Mouse (Mus musculus) macrophage (primary cell): ENCODE results near the gene Pemt. TPM values are rescaled to one million over a fixed set of nuclear protein-coding genes. Genes with fewer than 3 reads are reported as not detected.

ENCODE experiments used
- H3K27ac ChIP-seq: fragments of 350-480 bp; formaldehyde crosslinking; 2 replicates; pipeline ENCODE4 v1.9.0; 2021
- H3K36me3 ChIP-seq: fragments of 350-480 bp; formaldehyde crosslinking; 2 replicates; pipeline ENCODE4 v1.9.0; 2021; ENCODE audit errors: inconsistent target
- H3K4me3 ChIP-seq: fragments of 350-480 bp; formaldehyde crosslinking; 2 replicates; pipeline ENCODE4 v1.9.0; 2021; ENCODE audit errors: inconsistent target
- H3K79me2 ChIP-seq: fragments of 350-480 bp; formaldehyde crosslinking; 2 replicates; pipeline ENCODE4 v1.9.0; 2021; ENCODE audit errors: inconsistent target
- WGBS: methylation state at CpG from one replicate; pipeline ENCODE4 v1.1.7; 2026; ENCODE audit warnings: inconsistent platforms; ENCODE audit not compliant: missing documents; 5-methylcytosine and 5-hydroxymethylcytosine counted together
- polyA plus RNA-seq: library from polyadenylated mRNA; stranded (reverse); fragments of 250-400 nt; gene quantifications from 3 replicates; pipeline ENCODE4 v1.2.4, GENCODE M21; 2018; ENCODE audit warnings: inconsistent platforms

Gene Pemt
- polyA plus RNA-seq, 1 experiment from 2014 or later: 0.36 TPM

DNA sequence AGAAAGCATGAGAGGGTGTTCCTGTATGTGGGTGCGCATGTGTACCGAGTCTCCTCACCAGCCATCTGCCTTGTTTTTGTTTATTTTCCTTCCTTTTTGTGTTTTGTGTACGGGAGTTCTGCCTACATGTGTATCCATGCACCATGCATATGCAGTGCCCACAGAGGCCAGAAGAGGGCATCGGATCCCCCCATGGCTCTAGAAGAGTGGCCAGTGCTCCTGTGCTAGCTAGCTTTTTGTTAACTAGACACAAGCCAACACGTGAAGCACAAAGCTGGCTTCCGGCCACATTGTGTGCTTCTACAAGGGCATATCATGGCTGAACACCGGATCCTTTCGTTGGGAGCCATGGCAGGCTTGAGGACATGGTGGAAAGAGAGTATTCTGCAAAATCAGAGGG is 24.3 kb upstream of the Pemt start:
- Histone ChIP-seq H3K27ac (no peak overlapping the region), H3K79me2 (no peaks in the 10 kb centered on the region), H3K36me3 (no peaks in the 10 kb centered on the region), H3K4me3 (no peak overlapping the region)
- 42% methylated on average over 8 of the region's 8 CpGs for WGBS

DNA sequence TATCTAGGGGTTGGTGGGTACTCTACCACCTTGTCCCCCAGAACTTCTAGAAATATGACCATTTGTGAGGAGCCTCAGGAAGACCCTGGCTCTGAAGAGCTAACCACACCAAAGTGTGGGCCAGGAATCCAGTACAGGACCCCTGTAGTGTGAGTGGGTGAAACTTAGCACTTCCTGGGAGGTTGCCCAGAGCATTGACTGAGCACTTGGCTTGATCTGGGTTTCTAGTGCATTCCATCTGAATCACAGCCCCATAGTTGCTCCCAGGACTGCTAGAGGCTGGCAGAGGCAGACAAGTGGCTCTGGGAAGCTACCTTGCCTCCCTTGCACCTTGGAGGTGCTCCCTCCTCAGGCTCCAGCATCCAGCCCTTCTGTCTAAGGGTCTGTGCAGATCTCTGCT is 22.3 kb upstream of the Pemt start:
- no peaks in the 10 kb centered on the region for H3K36me3 ChIP-seq
- H3K79me2 ChIP-seq: no peaks in the 10 kb centered on the region
- no peak overlapping the region for H3K4me3 ChIP-seq
- H3K27ac ChIP-seq: no peak overlapping the region

DNA sequence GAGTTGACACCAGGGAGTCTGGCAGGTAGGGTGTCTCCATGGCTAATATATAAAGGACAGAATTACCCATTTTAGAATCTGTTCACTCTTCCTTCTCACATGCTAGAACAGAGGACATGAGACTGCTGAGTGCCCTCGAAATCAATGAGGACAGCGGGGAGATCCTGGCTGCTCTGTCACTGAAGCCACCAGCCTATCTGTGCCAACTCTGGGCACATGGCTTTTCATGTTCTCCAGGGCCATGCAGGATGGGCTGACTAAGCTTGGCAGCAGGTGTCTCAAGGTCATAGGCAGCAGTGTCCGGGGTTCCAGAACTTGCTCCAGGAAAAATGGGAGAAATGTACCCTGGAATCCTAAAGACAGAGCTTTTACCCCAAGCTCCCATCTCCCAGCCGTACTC is 21.4 kb upstream of the Pemt start:
- H3K79me2 ChIP-seq: no peaks in the 10 kb centered on the region
- WGBS: 97% methylated on average over 4 of the region's 4 CpGs
- no peaks in the 10 kb centered on the region for H3K36me3 ChIP-seq
- no peak overlapping the region for H3K27ac ChIP-seq
- H3K4me3 ChIP-seq: no peak overlapping the region

- Histone ChIP-seq H3K79me2 (no peaks in the 10 kb centered on the region), H3K27ac (no peak overlapping the region)
- 80% methylated on average over 1 of the region's 1 CpGs for WGBS
These were observed 19.0 kb upstream of the Pemt start for GRCm38 (mm10) chr11:60065267-60065666.

DNA sequence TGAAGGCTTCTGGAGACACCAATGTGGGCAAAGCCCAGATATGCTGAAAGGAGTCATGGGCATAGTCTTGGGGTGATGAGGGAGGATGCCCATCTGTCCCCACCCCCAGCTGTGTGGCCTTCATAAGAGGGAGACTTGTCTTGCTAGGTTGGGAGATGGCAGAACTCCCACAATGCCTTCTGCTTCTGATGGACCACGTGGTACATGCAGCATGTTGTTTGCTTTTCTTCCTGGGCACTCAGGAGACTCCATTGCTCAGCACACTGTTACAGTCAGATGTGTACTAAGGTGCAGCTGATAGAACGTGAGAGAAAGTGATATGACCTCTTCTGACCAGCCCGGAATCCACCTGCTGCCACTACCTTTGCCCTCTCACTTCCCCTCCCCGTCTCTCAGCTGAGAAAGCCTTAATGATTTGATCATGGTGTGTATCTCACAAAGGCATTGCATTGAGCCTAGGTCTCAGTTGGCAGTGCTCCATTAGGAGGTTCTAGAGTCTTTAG is 15.3 kb upstream of the Pemt start:
- Histone ChIP-seq H3K36me3 (no peaks in the 10 kb centered on the region), H3K4me3 (no peak overlapping the region), H3K79me2 (no peaks in the 10 kb centered on the region), H3K27ac (no peak overlapping the region)
- 94% methylated on average over 4 of the region's 4 CpGs for WGBS

More at GRCm38 (mm10) chr11:60065267-60065666, 19.0 kb upstream of the Pemt start:
- Histone ChIP-seq H3K4me3 (no peak overlapping the region), H3K36me3 (no peaks in the 10 kb centered on the region)

- Histone ChIP-seq H3K27ac (no peak overlapping the region), H3K79me2 (no peaks in the 10 kb centered on the region), H3K36me3 (no peaks in the 10 kb centered on the region), H3K4me3 (no peak overlapping the region)
- WGBS: 100% methylated on average over 2 of the region's 2 CpGs
These were observed 13.7 kb upstream of the Pemt start for GRCm38 (mm10) chr11:60060026-60060425.

GRCm38 (mm10) chr11:60058441-60058840 is 12.2 kb upstream of the Pemt start:
- 92% methylated on average over 10 of the region's 10 CpGs for WGBS
- no peaks in the 10 kb centered on the region for H3K36me3 ChIP-seq
- no peak overlapping the region for H3K4me3 ChIP-seq
- no peak overlapping the region for H3K27ac ChIP-seq
- no peaks in the 10 kb centered on the region for H3K79me2 ChIP-seq

- Histone ChIP-seq H3K79me2 (no peaks in the 10 kb centered on the region), H3K36me3 (no peaks in the 10 kb centered on the region), H3K4me3 (no peak overlapping the region), H3K27ac (no peak overlapping the region)
- 78% methylated on average over 2 of the region's 2 CpGs for WGBS
These were observed 11.7 kb upstream of the Pemt start for GRCm38 (mm10) chr11:60057987-60058386.

- Histone ChIP-seq H3K27ac (no peak overlapping the region), H3K4me3 (no peak overlapping the region), H3K36me3 (no peaks in the 10 kb centered on the region), H3K79me2 (no peaks in the 10 kb centered on the region)
- 95% methylated on average over 6 of the region's 6 CpGs for WGBS
These were observed 10.2 kb upstream of the Pemt start for GRCm38 (mm10) chr11:60056520-60056919.

- no peak overlapping the region for H3K4me3 ChIP-seq
- 90% methylated on average over 2 of the region's 2 CpGs for WGBS
- H3K36me3 ChIP-seq: no peaks in the 10 kb centered on the region
- H3K79me2 ChIP-seq: no peaks in the 10 kb centered on the region
- no peak overlapping the region for H3K27ac ChIP-seq
These were observed 2.6 kb upstream of the Pemt start for GRCm38 (mm10) chr11:60048841-60049240.

GRCm38 (mm10) chr11:60045676-60046057 is 622 bp downstream of the Pemt start:
- H3K27ac ChIP-seq: peak overlapping the region; percentile 47; the same call in 1 of the 2 replicates
- no peaks in the 10 kb centered on the region for H3K79me2 ChIP-seq
- H3K36me3 ChIP-seq: no peaks in the 10 kb centered on the region
- 7% methylated on average over 3 of the region's 3 CpGs for WGBS
- H3K4me3 ChIP-seq: peak overlapping the region; percentile 42

DNA sequence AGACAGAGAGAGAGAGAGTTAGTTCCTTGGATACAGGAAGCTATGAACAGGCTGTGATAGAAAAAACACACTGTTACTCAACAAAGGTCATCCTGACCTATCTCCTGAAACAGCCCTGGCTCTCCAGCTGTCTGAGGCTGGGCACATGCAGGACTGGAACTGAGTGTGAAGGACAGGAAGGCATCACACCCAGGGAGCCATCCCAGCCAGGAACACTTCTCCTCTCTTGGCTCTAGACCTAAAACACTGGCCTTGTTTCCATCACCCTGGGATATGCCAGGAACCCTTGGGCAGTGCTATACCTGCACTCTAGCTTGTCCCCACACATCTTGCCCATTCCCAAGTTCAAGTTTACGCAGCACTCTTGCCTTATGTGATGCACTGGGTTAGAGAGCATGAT is 1.5 kb downstream of the Pemt start:
- no peak overlapping the region for H3K4me3 ChIP-seq

DNA sequence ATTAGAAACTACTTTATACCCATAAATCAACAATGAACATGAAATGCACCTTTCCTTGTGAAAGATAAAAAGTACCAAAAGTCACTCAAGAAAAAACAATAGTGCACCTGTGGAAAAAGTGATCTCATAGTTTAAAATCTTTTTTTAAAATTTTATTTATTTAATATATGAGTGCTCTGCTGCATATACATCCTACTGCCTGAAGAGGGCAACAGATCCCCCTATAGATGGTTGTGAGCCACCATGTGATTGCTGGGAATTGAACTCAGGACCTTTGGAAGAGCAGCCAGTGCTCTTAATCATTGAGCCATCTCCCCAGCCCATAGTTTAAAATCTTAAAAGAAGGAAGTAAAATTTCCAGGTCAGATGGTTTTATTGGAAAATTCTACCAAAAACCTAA is 4.0 kb downstream of the Pemt start:
- Histone ChIP-seq H3K79me2 (no peaks in the 10 kb centered on the region), H3K27ac (no peak overlapping the region), H3K36me3 (no peaks in the 10 kb centered on the region), H3K4me3 (no peak overlapping the region)

More for the DNA sequence above, 1.5 kb downstream of the Pemt start:
- 100% methylated on average over 1 of the region's 1 CpGs for WGBS
- Histone ChIP-seq H3K27ac (no peak overlapping the region), H3K79me2 (no peaks in the 10 kb centered on the region), H3K36me3 (no peaks in the 10 kb centered on the region)

GRCm38 (mm10) chr11:60036537-60037220 is 9.6 kb downstream of the Pemt start:
- 95% methylated on average over 5 of the region's 5 CpGs for WGBS
- H3K27ac ChIP-seq: no peak overlapping the region
- H3K79me2 ChIP-seq: no peaks in the 10 kb centered on the region
- no peaks in the 10 kb centered on the region for H3K36me3 ChIP-seq
- no peak overlapping the region for H3K4me3 ChIP-seq

GRCm38 (mm10) chr11:60034911-60035400 is 11.3 kb downstream of the Pemt start:
- Histone ChIP-seq H3K4me3 (no peak overlapping the region), H3K79me2 (no peaks in the 10 kb centered on the region), H3K36me3 (no peaks in the 10 kb centered on the region), H3K27ac (no peak overlapping the region)
- WGBS: 89% methylated on average over 8 of the region's 8 CpGs

- 45% methylated on average over 6 of the region's 6 CpGs for WGBS
- Histone ChIP-seq H3K4me3 (no peak overlapping the region), H3K27ac (no peak overlapping the region), H3K79me2 (no peaks in the 10 kb centered on the region), H3K36me3 (no peaks in the 10 kb centered on the region)
These were observed 12.0 kb downstream of the Pemt start for GRCm38 (mm10) chr11:60034293-60034692.
